Mouse (Mus musculus): ENCODE measurements at regions not wholly inside any gene's neighbourhood (a gene's known extent, or its start where the extent isn't known, plus 50 kb on each side); places are given as distances from the start of the nearest gene placed in this dataset.

DNA sequence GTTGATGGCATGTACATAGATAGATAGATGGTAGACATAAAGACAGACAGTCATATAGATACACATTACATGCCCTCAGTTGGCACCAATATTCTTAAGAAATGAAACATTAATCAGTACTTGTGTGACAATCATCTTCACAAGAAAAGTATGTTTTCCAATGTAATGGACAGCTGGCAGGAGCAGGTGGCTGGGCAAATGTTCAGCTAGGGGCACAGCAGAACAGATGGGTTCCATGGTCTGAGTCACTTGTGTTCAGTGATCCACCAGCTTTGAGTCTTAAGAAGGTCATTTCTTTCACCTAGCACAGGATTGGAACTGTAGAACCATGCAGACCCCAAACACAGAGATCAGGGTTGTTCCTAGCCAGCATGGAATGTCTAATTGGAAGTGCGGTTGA, 2631.2 kb upstream of the 5930422O12Rik start:
- DNase-seq (ENCODE audit: low spot score in 2 of 2) = no peak

DNA sequence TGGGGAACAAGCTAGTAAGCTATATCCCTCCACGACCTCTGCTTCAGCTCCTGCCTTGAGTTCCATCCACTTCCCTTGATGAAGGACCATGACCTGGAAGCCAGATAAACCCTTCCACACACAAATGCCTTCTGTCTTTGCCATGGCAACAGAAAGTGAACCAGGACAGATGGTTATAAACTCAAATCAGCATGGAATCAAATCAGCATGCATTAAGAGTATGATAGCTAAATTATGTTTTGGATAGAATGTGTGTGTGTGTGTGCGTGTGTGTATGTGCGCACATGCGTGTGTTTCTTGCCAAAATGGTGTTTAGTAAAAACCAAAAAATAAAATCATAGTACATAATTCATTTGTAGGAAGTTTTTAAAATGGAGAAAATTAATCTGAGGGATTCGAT, 2611.5 kb upstream of the 5930422O12Rik start:
- no peak for DNase-seq (ENCODE audit: low spot score in 2 of 2)

DNA sequence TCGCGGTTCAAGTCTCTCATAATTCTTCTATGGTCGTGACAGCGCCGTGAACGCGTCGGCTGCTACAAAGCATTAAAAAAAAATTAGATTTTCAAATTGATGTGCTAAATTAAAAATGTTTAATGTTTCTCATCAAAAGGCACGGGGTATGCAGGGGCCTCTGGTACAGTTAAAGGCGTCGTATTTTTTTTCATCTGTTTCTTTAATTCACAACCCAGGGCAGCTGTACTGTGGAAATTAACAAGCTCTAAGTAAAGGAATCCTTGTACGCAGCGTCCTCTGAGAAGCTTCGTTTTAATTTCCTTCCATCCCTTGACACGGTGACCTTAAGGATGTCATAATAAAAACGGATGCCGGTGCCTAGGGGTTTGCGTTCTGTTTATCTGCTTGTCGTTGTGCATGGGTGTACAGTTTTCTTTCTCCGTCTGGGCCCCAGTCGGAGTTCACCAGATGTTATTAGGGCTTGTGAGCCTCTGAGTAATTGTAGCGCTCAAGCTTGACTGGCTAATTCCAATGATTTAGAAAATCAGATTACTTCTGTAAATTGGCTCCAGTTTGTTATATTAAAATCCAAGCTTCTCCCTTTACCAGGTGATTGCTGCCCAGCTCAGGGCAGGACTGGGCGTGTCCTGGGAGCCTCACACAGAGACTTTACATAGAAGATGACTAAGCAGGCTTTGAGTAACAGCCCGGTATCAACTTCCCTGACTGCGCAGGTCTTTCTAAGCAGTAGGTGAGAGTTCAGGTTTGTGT, 2605.5 kb upstream of the 5930422O12Rik start:
- DNase-seq (ENCODE audit: low spot score in 2 of 2) = peak; percentile 10 to 31

DNA sequence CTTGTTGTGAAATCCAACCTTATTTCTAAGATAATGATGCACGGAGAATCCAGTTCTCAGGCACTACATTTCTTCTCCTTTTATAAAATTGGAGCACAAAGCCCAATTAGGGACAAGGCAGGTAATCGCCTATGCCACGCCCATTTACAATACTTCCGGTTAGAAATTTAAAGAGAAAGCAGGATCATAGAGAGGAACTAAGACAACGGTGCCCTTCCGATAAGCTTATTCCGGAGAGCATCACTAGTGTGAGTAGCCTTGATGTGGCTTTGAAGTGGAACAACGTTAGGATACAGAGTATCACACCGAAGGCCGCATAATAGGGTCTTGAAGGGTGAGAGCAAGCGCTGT, 2604.9 kb upstream of the 5930422O12Rik start:
- DNase-seq (ENCODE audit: low spot score in 2 of 2) = no peak

DNA sequence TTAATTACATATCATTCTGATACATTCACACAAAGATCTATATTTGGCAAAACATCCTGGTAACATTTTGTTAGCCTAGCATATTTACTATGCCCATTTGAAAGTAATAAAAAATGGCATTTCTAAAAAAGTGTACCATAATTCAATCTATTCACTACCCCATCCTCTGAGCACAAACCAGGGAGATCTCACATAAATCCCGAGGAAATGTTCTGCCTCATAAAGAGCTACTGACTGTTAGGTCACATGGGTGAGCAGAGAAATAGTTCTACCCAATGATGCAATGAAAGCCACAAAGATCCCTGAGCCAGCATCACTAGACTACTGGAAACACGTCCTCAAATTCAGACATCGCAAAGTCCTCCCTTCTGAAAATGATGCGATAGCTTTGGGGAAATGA, 2602.5 kb upstream of the 5930422O12Rik start:
- DNase-seq (ENCODE audit: low spot score in 2 of 2) = no peak

DNA sequence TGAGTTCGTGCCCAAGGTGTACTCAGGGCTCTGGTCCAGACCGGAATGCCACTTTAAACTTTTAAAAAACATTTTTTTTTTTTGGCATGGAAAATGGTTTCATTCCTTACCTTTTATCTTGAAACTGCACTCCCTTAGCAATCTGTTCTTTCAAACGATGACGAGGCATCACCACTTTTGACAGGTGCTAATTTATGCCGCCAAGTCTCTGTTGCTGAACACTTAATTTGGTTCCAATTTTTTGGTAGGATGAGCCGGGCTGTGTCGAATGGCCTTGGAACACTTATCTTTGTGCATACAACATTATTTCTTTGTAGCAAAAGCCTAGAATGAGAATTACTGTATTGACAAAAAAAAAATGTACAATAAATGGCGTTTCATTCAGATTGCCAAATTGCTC, 2590.5 kb upstream of the 5930422O12Rik start:
- no peak for DNase-seq (ENCODE audit: low spot score in 2 of 2)

DNA sequence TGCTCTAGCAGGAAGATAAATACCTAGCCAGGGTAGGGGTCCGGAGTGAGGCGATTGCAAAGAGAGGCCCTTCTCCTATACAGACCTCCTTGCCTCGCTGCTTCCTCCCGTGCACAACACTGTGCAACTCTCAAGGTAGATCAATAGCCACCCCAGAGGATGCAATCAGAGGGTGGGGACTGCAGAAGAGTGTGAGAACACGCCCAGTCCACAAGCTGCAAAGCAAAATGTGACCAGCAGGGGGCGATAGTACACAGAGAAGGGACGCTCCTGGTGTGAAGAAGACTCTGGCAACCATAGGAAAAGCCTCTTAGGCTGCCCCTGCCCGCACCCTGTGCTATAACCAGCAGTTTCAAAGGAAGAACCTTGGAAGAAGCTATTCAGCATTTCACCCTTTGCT, 2588.4 kb upstream of the 5930422O12Rik start:
- peak; percentile 39 to 51 for DNase-seq (ENCODE audit: low spot score in 2 of 2)

DNA sequence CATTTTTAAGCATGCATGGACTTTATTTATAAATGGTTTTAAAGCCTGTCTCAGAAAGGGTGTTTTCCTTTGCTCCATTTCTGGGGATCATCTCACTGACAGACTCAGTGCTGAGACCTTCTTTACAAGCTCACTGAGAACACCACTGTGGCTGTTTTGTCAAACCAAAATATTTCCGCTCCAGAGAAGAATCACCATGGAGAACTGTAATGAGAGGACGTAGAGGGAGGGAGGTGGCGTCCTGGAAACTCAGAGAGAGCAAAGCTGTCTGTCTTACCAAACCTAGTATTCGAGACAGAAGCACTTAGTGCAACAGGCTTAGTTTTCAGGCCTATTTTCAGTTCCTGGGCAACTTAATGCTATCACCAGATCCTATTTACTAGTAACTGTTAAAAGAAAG, 2565.5 kb upstream of the 5930422O12Rik start:
- no peak for DNase-seq (ENCODE audit: low spot score in 2 of 2)

DNA sequence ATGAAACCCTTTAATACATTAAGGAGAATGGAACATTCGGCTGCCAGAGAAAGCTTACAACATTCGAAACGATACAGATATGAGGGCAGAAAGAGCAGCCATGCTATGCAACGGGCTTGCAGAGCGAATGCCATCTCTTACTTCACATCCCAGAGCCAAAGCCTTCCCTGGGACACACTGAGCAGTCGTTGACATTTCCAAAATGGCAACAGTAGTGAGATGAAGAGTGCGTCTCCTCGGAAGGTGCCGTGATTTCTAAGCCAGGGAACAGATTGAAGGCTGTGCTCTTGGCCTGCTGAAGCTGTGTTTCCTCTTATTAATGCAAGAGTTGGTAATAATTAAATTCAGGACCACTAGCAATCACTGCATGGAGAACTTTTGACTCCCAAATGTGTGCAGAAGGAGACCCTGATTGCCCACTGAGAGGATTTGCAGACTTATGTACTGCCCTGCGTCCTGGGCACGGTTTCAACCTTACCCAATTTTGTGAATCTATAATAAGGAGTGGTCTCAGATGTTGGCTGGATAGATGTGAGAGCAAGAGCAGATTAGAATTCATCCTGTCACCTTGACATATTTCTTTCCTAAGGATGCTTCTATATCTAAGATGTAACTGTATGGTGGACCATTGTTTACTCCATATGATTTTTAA, 2522.3 kb upstream of the 5930422O12Rik start:
- no peak for DNase-seq (ENCODE audit: low spot score in 2 of 2)

DNA sequence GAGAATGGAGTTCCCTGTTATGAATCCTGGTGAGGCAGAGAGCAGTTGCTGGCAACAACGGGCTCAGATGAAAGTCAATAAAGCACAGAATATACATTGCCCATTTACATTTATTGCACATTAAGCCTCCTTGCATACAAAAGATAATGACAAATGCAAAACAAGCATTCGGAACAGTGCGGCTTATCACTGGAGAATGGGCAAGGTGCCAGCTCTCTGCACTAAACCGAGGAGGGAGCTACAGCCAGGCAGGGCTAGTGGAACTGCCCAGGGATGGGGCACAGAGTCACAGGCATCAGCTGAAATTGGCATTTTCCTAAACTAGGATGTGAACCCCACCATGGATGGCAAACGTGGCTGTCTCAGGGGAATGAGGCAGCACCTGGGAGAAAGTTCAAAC, 2514.8 kb upstream of the 5930422O12Rik start:
- no peak for DNase-seq (ENCODE audit: low spot score in 2 of 2)

DNA sequence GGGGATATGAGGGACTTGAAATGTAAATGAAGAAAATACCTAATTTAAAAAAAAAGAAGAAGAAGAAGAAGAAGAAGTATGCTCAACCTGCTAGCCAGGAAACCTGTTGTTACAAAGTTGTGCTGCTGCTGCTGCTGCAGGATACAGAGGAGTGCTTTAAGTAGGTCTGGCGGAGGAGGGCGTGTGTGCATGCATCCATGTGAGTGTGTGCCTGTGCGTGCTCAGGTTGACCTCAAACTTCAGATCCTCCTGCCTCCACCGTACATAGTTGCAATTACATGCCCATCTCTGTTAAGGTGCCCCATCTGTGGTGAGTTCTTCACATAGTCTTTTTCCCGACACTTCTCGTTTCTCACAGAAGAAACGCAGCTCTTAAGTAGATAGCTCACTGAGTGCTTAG, 2513.4 kb upstream of the 5930422O12Rik start:
- DNase-seq (ENCODE audit: low spot score in 2 of 2) = no peak

DNA sequence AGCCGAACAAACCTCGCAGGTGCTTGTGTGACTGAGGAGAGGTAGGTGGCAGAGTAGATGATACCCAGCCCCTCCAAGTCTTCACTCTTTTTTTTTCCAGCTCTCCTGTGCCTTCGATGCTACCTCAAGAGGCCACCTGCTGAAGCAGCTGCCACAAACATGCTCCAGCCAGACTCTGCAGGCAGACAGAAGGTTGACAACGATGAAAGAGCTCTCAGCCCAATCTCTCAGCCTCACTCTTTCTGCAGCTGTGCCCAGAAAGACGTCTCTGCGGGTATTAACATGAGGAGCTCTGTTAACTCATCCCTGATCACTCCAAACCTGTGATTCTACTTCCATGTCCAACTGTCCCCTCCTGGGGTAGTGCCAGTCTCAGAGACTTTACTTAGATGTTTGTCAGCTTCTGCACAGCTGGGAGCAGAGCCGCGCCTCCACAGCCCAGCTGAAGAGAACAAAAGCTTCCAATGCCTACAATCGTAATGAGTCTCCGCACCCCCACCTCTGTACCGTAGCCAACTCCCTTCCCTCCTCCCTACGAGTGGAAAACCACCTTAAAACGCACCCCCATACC, 2512.8 kb upstream of the 5930422O12Rik start:
- no peak for DNase-seq (ENCODE audit: low spot score in 2 of 2)

DNA sequence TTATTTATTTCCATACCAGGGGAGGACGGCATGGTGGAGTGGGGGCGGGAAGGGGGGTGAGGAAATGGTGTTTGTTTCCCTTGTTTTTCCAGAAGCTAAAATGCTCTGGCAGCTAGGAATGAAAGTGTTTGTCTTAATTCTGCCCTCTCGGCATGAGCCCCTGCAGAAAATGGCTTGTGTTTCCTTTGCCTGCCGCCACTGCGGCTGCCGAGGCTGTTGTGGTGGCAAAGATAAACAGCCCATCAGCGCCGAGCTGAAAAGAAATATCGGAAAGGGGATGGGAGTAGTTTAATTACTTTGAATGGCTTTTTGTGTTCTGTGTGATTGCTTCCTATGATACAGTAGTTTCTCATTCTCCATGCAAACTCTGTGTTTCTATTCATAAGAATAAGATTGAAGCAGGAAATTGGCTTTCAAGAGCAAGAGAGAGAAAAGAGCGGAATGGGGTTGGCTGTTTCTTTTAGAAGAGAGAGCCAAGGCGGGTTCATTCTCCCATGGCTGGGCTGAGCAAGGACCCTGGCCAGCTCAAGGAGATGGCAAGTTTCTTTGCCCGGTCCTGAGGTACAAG, 2512.2 kb upstream of the 5930422O12Rik start:
- DNase-seq (ENCODE audit: low spot score in 2 of 2) = no peak

DNA sequence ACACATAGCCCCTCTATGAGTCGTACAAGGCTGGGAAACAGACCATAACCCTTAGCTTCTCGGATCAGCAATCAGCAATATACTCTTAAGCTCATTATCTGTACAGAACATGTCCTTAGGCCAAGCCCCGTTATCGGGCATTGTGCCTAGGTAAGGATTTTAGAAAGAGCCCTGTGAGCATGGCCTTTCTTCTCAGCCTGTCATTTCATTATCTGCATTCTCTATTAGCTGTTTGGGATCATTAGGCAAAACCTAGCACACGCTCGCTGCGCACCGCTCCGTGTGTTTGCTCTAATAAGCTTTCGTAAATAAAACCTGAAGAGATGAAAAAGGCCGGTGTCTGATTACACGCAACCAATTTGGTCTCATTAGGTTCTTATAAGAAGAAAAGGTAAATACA, 2507.1 kb upstream of the 5930422O12Rik start:
- DNase-seq (ENCODE audit: low spot score in 2 of 2) = no peak

DNA sequence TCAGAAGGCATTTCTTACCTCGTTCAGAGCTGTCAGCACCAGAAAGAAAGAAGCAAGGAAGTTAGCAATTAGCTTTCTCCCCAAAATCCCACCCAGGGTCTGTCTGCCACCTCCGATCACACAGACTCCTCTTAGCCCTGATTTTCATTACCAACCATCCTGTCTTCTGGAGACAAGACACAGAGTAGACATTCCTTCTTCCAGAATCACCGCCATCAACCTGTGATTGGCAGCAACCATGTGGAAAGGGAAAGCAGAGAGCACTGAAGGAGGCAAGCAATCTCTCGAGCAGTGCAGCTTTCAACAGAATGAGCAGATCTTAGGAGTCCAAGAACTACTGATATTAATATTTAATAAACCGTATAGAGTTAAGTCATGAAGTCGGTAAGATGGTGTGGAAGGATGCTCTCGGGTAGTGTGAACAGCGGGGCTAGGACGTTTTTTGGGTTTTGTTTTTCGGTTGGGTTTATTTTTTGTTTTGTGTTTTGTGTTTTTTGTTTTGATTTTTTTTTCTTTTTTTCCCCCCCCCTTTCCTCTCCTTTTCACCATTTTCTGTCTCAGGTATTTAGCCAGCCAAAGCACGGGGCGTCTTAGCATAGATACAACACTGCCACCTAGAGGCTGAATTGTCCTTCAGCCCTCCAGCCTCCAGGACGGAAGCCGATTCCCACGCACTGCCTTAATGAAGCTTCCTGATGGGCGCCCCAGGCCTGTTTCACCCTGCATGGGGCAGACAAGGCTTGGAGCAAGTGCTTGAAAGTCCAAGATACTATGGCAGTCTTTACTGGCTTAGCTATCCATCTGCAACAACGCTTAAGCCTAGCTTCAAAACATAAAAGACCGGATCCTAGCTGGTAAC, 2505.0 kb upstream of the 5930422O12Rik start:
- DNase-seq (ENCODE audit: low spot score in 2 of 2) = peak; percentile 10 to 14

DNA sequence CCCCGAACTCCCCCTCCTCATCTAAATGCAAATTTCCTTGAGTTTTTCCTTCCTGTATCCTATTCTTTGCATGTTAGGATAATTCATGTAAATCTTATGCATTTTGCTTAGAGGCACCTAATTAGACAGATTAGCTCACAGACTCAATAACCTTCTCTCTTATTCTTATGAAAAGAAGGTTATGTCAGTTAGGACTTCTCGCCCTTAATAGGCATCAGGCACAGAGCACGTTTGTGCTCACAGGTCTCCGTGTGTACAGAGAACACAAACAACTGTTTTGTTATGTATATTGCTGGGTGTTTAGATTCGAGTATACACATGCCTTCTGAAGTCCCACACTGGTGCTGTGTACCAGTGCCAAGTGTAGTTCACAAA, 2504.4 kb upstream of the 5930422O12Rik start:
- DNase-seq (ENCODE audit: low spot score in 2 of 2) = no peak

DNA sequence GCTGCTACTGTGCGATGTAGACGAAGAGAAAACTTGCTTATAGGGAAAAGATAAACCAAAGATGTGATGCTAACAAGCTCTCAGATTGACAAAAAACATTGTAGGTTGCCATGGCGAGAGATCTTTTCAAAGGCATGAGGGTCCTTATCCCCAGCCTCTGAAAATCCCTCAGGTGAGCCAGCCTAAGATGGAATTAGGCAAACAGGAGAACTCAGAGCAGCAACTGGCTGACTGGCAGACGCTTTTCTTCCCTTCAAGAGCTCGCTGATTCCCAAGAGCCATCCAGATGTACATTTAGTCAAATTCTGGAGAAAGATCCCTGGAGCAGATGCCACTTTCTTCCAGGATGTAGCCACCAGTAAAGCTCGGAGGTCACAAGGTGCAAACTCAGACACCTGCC, 2503.9 kb upstream of the 5930422O12Rik start:
- no peak for DNase-seq (ENCODE audit: low spot score in 2 of 2)

DNA sequence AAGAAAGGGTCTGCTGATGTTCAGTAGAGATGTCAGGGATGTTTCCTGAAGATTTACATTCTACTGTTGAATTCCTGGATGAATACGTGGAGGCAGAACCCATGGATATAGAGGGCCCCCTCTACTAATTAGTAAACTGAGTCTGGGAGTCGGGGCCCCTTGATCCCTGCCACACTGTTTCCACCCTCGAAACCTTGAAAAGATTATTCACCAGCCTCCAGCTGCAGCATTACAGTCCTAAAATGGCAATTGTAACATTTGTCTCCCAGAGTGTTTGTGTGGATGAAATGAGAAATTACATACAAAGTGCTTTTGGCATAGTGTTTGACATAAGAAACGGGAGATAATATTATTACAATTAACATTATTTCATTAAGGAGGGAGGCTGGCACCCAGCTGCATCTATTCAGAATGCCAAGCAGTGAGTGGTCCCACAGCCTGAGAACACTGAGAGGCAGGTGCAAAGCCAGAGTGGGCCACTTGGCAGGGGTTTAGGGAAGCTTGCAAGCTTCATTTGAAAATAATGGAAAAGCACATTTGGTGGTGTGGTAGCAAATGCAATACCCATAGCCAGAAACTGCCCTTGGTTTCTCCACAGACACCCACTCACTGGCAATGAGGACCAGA, 2490.9 kb upstream of the 5930422O12Rik start:
- no peak for DNase-seq (ENCODE audit: low spot score in 2 of 2)

DNA sequence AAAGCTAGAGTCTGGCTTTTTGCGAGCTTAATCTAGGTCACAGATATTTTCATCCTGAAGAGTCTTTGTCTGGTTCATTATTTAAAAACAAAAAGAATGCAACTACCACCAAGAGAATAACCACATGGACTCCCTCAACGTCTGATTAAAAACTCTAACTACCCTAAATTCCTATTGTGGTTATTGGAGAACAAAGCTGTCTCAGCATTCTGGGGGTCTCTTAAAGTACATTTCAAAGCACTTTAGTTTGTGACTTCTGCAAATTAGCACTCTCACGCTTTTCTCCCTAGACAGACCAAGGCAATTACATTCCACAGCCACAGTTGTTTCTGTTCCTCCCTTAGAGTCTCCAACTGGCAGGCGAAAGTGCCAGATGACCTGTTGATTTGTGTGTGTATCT, 2487.6 kb upstream of the 5930422O12Rik start:
- DNase-seq (ENCODE audit: low spot score in 2 of 2) = no peak

DNA sequence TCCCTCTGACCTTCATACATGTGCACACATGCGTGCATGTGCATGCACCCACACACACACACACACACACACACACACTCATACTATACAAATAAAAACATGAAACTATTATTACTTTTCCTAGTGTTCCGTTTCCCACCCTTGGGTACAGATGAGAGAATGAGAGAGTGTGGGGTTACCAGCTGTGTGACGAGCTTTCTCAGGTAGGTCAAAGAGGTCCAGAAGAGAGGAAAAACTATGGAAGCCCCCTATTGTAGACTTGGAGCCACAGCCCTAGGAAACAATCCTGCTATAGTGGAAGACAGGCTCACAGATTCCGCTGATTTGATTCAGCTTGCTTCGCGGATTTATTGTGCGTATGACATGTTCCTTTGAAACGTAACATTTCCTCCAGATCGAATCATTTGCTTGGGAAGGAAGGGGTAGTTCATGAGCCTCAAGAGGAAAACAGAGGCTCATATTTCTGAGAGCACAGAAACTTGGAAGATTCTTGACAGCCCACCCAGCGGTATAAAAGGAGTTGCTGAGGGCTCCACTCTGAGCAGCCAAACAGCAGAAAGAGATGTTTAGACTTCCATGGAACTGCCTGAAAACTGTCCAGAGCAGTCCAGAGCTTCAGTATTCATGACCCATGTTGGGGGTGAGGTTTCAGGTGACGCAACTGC, 2486.9 kb upstream of the 5930422O12Rik start:
- DNase-seq (ENCODE audit: low spot score in 2 of 2) = no peak

All from urinary bladder, postnatal 36 days (tissue).